Mouse (Mus musculus): ENCODE measurements around the gene E2f6.

GRCm38 (mm10) chr12:16837766-16838165 is 27.0 kb downstream of the E2f6 start:
- TF ChIP-seq CTCF (IDR thresholded peaks at IDR 0.05; ENCODE audit: low read depth, low read length) (no peak), POLR2A (IDR thresholded peaks at IDR 0.05; ENCODE audit: extremely low read depth, insufficient read depth, low read length) (no peak)
